Mouse (Mus musculus) lung, postnatal 0 days (tissue): Measurements from ENCODE around the gene Asic1.
A peak's percentile ranks its signal among the peaks of the same experiment; 100 is the strongest.

Source experiments
- CTCF ChIP-seq: IDR thresholded peaks from 2 replicates; pipeline ENCODE4 v1.5.1; 2016; ENCODE audit warnings: antibody characterized with exemption, mild to moderate bottlenecking
- EP300 ChIP-seq: IDR thresholded peaks from 2 replicates; pipeline ENCODE4 v1.6.1; 2016; ENCODE audit warnings: antibody characterized with exemption, mild to moderate bottlenecking, control low read depth

- TF ChIP-seq CTCF (peak; percentile 98), EP300 (no peak)
These were observed 44.7 kb downstream of the Asic1 start for GRCm38 (mm10) chr15:99714858-99715257.
